Comparison of ENCODE assay signal across 16 mouse cellular contexts in the genomic region with DNA sequence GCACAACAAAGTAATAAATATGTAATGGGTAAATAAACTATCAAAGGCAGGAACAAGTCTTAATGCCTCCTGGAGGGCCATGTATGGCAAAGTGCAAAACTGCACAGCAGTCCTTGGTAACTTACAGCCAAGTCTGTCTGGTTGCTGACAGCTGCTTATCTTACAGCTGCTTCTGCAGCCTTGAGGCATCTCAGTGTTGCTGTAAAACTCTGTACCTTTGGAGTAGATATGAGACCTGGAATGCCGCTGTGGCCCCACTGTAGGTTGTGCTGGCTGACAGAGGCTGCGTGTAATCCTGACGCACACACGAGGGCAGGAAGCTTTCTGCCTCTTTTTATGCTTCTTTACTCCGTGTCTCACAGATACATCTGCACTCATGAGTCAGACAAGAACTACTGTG. TPM values are rescaled to one million over a fixed set of nuclear protein-coding genes. Genes with fewer than 3 reads are reported as not detected.
A peak's percentile ranks its signal among the peaks of the same experiment; 100 is the strongest.
DNase-seq lines count a peak whose midpoint lies in the region; ATAC-seq and TF ChIP-seq lines count a peak whose summit lies in the region.
"Had no signal": no experiment of that assay in that cellular context is flagged by ENCODE, and none has a peak within 500 bp of the region (broad histone marks: within the 10 kb centered on the region; RNA-seq: fewer than 3 reads in every experiment).

No protein-coding gene starts in this region.

- 23% methylated on average over 5 of the region's 5 CpGs for WGBS in heart, embryonic 12.5 days
- WGBS in heart, adult 2 months: 65% methylated on average over 5 of the region's 5 CpGs
- WGBS in intestine, embryonic 16.5 days: 83% methylated on average over 5 of the region's 5 CpGs
- 94% methylated on average over 5 of the region's 5 CpGs for WGBS in midbrain, embryonic 11.5 days

- peak; percentile 85 for ATAC-seq in heart, embryonic 12.5 days (ENCODE audit: insufficient number of reproducible peaks, low FRiP score)
- ATAC-seq in intestine, embryonic 16.5 days: peak; percentile 88
- ATAC-seq in megakaryocyte-erythroid progenitor cell, adult 5-6 weeks (replicated peaks; ENCODE audit: low FRiP score, low TSS enrichment, poor library complexity, severe bottlenecking): peak; percentile 99
- no peak for ATAC-seq in midbrain, embryonic 11.5 days (ENCODE audit: low FRiP score)
- ATAC-seq: activated CD4-positive, CD25-positive, alpha-beta regulatory T cell, adult 4 months had no signal

- no peaks in the 10 kb centered on the region for H3K27me3 ChIP-seq in heart, embryonic 12.5 days (replicated peaks)
- H3K27me3 ChIP-seq in heart, adult 2 months (ENCODE audit: control insufficient read depth, insufficient read depth, low read length): no peaks in the 10 kb centered on the region
- H3K27me3 ChIP-seq in intestine, embryonic 16.5 days (replicated peaks; ENCODE audit: control insufficient read depth, insufficient read depth, low read length): no peaks in the 10 kb centered on the region
- H3K27me3 ChIP-seq in midbrain, embryonic 11.5 days (ENCODE audit: control insufficient read depth, insufficient read depth, low read length): no peaks in the 10 kb centered on the region
- H3K27me3 ChIP-seq: embryonic facial prominence, embryonic 15.5 days had no signal

- H3K27ac ChIP-seq in heart, embryonic 12.5 days (ENCODE audit: poor library complexity, severe bottlenecking): peak overlapping the region; percentile 66
- no peak overlapping the region for H3K27ac ChIP-seq in heart, adult 2 months
- no peak overlapping the region for H3K27ac ChIP-seq in intestine, embryonic 16.5 days (ENCODE audit: low read length)
- no peak overlapping the region for H3K27ac ChIP-seq in midbrain, embryonic 11.5 days (ENCODE audit: low read depth, low read length)
- H3K27ac ChIP-seq: embryonic facial prominence, embryonic 15.5 days; macrophage had no signal

- TF ChIP-seq EP300 in heart, adult 2 months (IDR thresholded peaks at IDR 0.05; ENCODE audit: insufficient read depth, low read depth, low read length): no peak

- H3K79me2 ChIP-seq in heart, adult 2 months (replicated peaks; ENCODE audit: control insufficient read depth, insufficient read depth, low read length): peaks cover 2% of the 10 kb centered on the region

- DNase-seq in heart, adult 2 months: no peak
- peak; percentile 41 for DNase-seq in brain, adult 2 months (ENCODE audit: low read depth, low spot score)
- DNase-seq in left cerebral cortex, postnatal 4 days: no peak
- no peak for DNase-seq in midbrain, embryonic 11.5 days (ENCODE audit: low spot score, missing footprints)
- no peak for DNase-seq in ovary, postnatal 14 days (ENCODE audit: low spot score)
- DNase-seq: B cell, adult 2 months; cerebellum, postnatal 25 days; kidney, postnatal 10 days; layer of hippocampus, postnatal 36 days; thymus, postnatal 14 days had no signal

- TF ChIP-seq CTCF in heart, adult 2 months (IDR thresholded peaks at IDR 0.05): no peak

- intact Hi-C loops in heart, adult 2 months (cut with DNase I): loop anchor here (10.0 kb wide), 1 partner anchor 337 kb away; the partner anchor contains the start of gene Gm10135
- intact Hi-C loops in left cerebral cortex, postnatal 4 days (cut with DNase I): loop anchor here (10.0 kb wide), 1 partner anchor 63 kb away; no protein-coding TSS in a partner anchor

- H3K9me3 ChIP-seq in heart, embryonic 12.5 days (replicated peaks): no peaks in the 10 kb centered on the region
- H3K9me3 ChIP-seq in intestine, embryonic 16.5 days (ENCODE audit: control insufficient read depth, low read length): no peaks in the 10 kb centered on the region
- no peaks in the 10 kb centered on the region for H3K9me3 ChIP-seq in midbrain, embryonic 11.5 days (ENCODE audit: control insufficient read depth, low read length)
- H3K9me3 ChIP-seq: embryonic facial prominence, embryonic 15.5 days had no signal

- H3K4me1 ChIP-seq in heart, embryonic 12.5 days (replicated peaks): peaks cover 32% of the 10 kb centered on the region
- no peaks in the 10 kb centered on the region; the same call in 1 of the 2 replicates for H3K4me1 ChIP-seq in heart, adult 2 months (ENCODE audit: control insufficient read depth, insufficient read depth, low read length)
- no peaks in the 10 kb centered on the region for H3K4me1 ChIP-seq in intestine, embryonic 16.5 days (ENCODE audit: control insufficient read depth, insufficient read depth, low read length)
- H3K4me1 ChIP-seq in midbrain, embryonic 11.5 days (ENCODE audit: control insufficient read depth, insufficient read depth, low read length): no peaks in the 10 kb centered on the region
- H3K4me1 ChIP-seq: embryonic facial prominence, embryonic 15.5 days had no signal

- peak overlapping the region; percentile 29; the same call in 1 of the 2 replicates for H3K4me2 ChIP-seq in heart, embryonic 12.5 days
- H3K4me2 ChIP-seq in intestine, embryonic 16.5 days (ENCODE audit: low read depth, low read length): no peak overlapping the region
- no peak overlapping the region for H3K4me2 ChIP-seq in midbrain, embryonic 11.5 days
- H3K4me2 ChIP-seq: embryonic facial prominence, embryonic 15.5 days had no signal

- no peak for TF ChIP-seq POLR2A in heart, adult 2 months (IDR thresholded peaks at IDR 0.05; ENCODE audit: insufficient read depth, low read depth, low read length)

- H3K9ac ChIP-seq in heart, embryonic 12.5 days: 0 out of 2 replicates have a peak overlapping the region, but pooled peaks have one; percentile 24
- H3K9ac ChIP-seq in heart, adult 2 months (ENCODE audit: low read depth, low read length): no peak overlapping the region
- H3K9ac ChIP-seq in intestine, embryonic 16.5 days (ENCODE audit: low read depth, low read length): no peak overlapping the region
- H3K9ac ChIP-seq in midbrain, embryonic 11.5 days (ENCODE audit: low read length): no peak overlapping the region
- H3K9ac ChIP-seq: embryonic facial prominence, embryonic 15.5 days had no signal

- no peak overlapping the region for H3K4me3 ChIP-seq in heart, embryonic 12.5 days
- no peak overlapping the region for H3K4me3 ChIP-seq in heart, adult 2 months
- H3K4me3 ChIP-seq in intestine, embryonic 16.5 days (ENCODE audit: low read length): no peak overlapping the region
- no peak overlapping the region for H3K4me3 ChIP-seq in midbrain, embryonic 11.5 days (ENCODE audit: low read depth, low read length)
- H3K4me3 ChIP-seq: embryonic facial prominence, embryonic 15.5 days had no signal

- peaks cover 71% of the 10 kb centered on the region for H3K36me3 ChIP-seq in heart, embryonic 12.5 days
- H3K36me3 ChIP-seq in heart, adult 2 months (ENCODE audit: control insufficient read depth, insufficient read depth, low read length): peaks cover 28% of the 10 kb centered on the region
- peaks cover 3% of the 10 kb centered on the region for H3K36me3 ChIP-seq in intestine, embryonic 16.5 days (ENCODE audit: control insufficient read depth, insufficient read depth, low read length)
- H3K36me3 ChIP-seq in midbrain, embryonic 11.5 days (ENCODE audit: control insufficient read depth, insufficient read depth, low read length): peaks cover 28% of the 10 kb centered on the region

RNA-seq across cellular contexts. Expression of gene Ociad1, which starts 18.9 kb away (rescaled TPM):
- polyA plus RNA-seq in heart, embryonic 12.5 days (2016; fragmentation: Nextera tagmentation; extraction: Ambion mirVana): 212 and 230 TPM in 2 replicates
- 100 to 1,000 TPM; 232 to 249 TPM for total RNA-seq in heart, adult 2 months (2021)
- 83.4 and 133 TPM in 2 replicates for polyA plus RNA-seq in heart, adult 2 months (2012; rRNA removed)
- 250 and 270 TPM in 2 replicates for polyA plus RNA-seq in intestine, embryonic 16.5 days (2015; fragmentation: Nextera tagmentation; extraction: Ambion mirVana)
- total RNA-seq in megakaryocyte-erythroid progenitor cell, adult 5-6 weeks (2014; fragmentation: Nextera tagmentation): 223 and 270 TPM in 2 replicates
- 192 and 410 TPM in 2 replicates for total RNA-seq in megakaryocyte-erythroid progenitor cell, adult 5-6 weeks (2017)
- total RNA-seq in left cerebral cortex, postnatal 4 days (2021): 100 to 1,000 TPM; 265 to 277 TPM
- 159 and 168 TPM in 2 replicates for polyA plus RNA-seq in midbrain, embryonic 11.5 days (2014; fragmentation: Nextera tagmentation; extraction: Ambion mirVana)

RNA-seq across cellular contexts. Expression of gene Ociad2, which starts 29.4 kb away (rescaled TPM):
- 27.5 and 29.0 TPM in 2 replicates for polyA plus RNA-seq in heart, embryonic 12.5 days (2016; fragmentation: Nextera tagmentation; extraction: Ambion mirVana)
- total RNA-seq in heart, adult 2 months (2021): 10 to 100 TPM in 1 of 2 experiments, 1 to 10 TPM in 1; 9.0 to 10.5 TPM
- 1.6 and 4.8 TPM in 2 replicates for polyA plus RNA-seq in heart, adult 2 months (2012; rRNA removed)
- polyA plus RNA-seq in intestine, embryonic 16.5 days (2015; fragmentation: Nextera tagmentation; extraction: Ambion mirVana): 273 and 289 TPM in 2 replicates
- 2.5 and 14.8 TPM in 2 replicates for total RNA-seq in megakaryocyte-erythroid progenitor cell, adult 5-6 weeks (2014; fragmentation: Nextera tagmentation)
- total RNA-seq in megakaryocyte-erythroid progenitor cell, adult 5-6 weeks (2017): 4.7 and 8.1 TPM in 2 replicates
- total RNA-seq in left cerebral cortex, postnatal 4 days (2021): 10 to 100 TPM; 26.0 to 30.7 TPM
- 13.5 and 15.5 TPM in 2 replicates for polyA plus RNA-seq in midbrain, embryonic 11.5 days (2014; fragmentation: Nextera tagmentation; extraction: Ambion mirVana)

RNA-seq across cellular contexts. Expression of gene Fryl, which starts 55.0 kb away (rescaled TPM):
- polyA plus RNA-seq in heart, embryonic 12.5 days (2016; fragmentation: Nextera tagmentation; extraction: Ambion mirVana): 38.7 and 40.2 TPM in 2 replicates
- total RNA-seq in heart, adult 2 months (2021): 10 to 100 TPM; 32.9 to 40.7 TPM
- polyA plus RNA-seq in heart, adult 2 months (2012; rRNA removed): 25.9 and 27.4 TPM in 2 replicates
- 22.1 and 22.6 TPM in 2 replicates for polyA plus RNA-seq in intestine, embryonic 16.5 days (2015; fragmentation: Nextera tagmentation; extraction: Ambion mirVana)
- 96.9 and 132 TPM in 2 replicates for total RNA-seq in megakaryocyte-erythroid progenitor cell, adult 5-6 weeks (2014; fragmentation: Nextera tagmentation)
- total RNA-seq in megakaryocyte-erythroid progenitor cell, adult 5-6 weeks (2017): 45.9 and 90.8 TPM in 2 replicates
- total RNA-seq in left cerebral cortex, postnatal 4 days (2021): 10 to 100 TPM; 69.6 to 81.4 TPM
- polyA plus RNA-seq in midbrain, embryonic 11.5 days (2014; fragmentation: Nextera tagmentation; extraction: Ambion mirVana): 39.0 and 42.5 TPM in 2 replicates
